Mouse (Mus musculus) megakaryocyte, embryonic 14.5 days (primary cell): ENCODE measurements at regions not wholly inside any gene's neighbourhood (a gene's known extent, or its start where the extent isn't known, plus 50 kb on each side); places are given as distances from the start of the nearest gene placed in this dataset.

ENCODE experiments used
- FLI1 ChIP-seq: IDR thresholded peaks from 2 replicates; pipeline ENCODE4 v1.6.1; 2012; ENCODE audit warnings: low read length, inconsistent platforms, mixed read lengths
- GATA1 ChIP-seq: IDR thresholded peaks from 3 replicates; pipeline ENCODE4 v1.6.1; 2012; ENCODE audit warnings: mixed read lengths, low read length, inconsistent platforms, borderline replicate concordance

- TF ChIP-seq FLI1 (no peak), GATA1 (no peak)
Measured at GRCm38 (mm10) chr3:21991681-21992152, 84.7 kb upstream of the Tbl1xr1 start.
